16 mouse cellular contexts compared by ENCODE assay signal in the genomic region with DNA sequence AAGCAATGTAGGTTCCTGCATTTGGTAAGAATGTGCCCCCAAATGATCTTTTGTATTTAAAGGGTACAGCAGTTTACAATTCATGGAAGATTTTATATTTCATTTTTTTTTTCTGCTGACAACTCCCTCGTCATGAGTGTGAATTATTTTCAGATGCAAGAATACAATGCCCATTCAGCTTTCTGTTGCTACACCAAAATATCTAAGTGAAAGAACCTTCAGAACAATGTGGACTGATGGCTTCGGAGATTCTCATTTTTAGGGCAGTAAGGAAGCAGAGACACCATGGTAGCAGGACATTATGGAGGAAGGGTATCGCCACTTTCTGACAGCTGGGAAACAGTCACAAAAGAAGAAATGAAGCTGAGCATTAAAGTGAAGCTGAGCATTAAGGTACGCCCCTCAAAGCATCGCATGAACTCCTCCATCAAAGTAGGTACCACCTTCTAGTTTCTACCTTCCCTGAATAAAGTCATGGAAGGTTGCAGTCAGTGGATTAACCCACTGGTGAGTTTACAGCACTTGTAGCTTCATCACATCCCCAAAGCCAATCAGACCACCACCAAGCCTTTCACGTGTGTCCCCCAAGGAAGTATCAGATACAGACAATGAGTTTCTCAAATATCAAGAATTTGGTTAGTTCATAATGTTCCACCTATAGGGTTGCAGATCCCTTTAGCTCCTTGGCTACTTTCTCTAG.
DNase-seq lines count a peak whose midpoint lies in the region.
"Had no signal": no experiment of that assay in that cellular context is flagged by ENCODE, and none has a peak within 500 bp of the region (broad histone marks: within the 10 kb centered on the region; RNA-seq: fewer than 3 reads in every experiment).

No protein-coding gene starts in this region.

- DNase-seq in 3T3-L1 (ENCODE audit: low read depth, low spot score) (peak; percentile 93), adipocyte (ENCODE audit: low spot score) (peak; percentile 94)
- no peak for DNase-seq in right cerebral cortex, postnatal 25 days
- DNase-seq in cerebellum, postnatal 36 days = no peak
- DNase-seq: adrenal gland, adult 2 months; adrenal gland, adult 8-10 months; adrenal gland, postnatal 10 days; adrenal gland, postnatal 14 days; adrenal gland, postnatal 25 days; adrenal gland, postnatal 36 days; B cell, adult 2 months; cerebellum, adult 11 months; cerebellum, adult 11-12 months; cerebellum, adult 18-20 months; cerebellum, adult 2 months; cerebellum, adult 8-10 months had no signal

Comparison
In these comparisons a context has a peak if more than half of its experiments do, and no peak if none do; other contexts are left out.
1. DNase-seq: peak in 3T3-L1 (single experiment) and adipocyte (single experiment); none in right cerebral cortex, postnatal 25 days (single experiment) and cerebellum, postnatal 36 days (0 of 2).